Mouse (Mus musculus) C2C12 (cell line): ENCODE data around the gene Pigq.

Experiments
- CTCF ChIP-seq: IDR thresholded peaks from one replicate; pipeline ENCODE4 v1.5.1; 2011; ENCODE audit not compliant: control insufficient read depth, insufficient read depth, insufficient read length
- MYOD1 ChIP-seq: IDR thresholded peaks from one replicate; pipeline ENCODE4 v1.6.1; 2011; ENCODE audit warnings: low read depth; ENCODE audit not compliant: control insufficient read depth, insufficient read length
- USF1 ChIP-seq: IDR thresholded peaks from one replicate; pipeline ENCODE4 v1.6.1; 2011; ENCODE audit warnings: low read depth, mild to moderate bottlenecking, control low read depth, moderate library complexity

DNA sequence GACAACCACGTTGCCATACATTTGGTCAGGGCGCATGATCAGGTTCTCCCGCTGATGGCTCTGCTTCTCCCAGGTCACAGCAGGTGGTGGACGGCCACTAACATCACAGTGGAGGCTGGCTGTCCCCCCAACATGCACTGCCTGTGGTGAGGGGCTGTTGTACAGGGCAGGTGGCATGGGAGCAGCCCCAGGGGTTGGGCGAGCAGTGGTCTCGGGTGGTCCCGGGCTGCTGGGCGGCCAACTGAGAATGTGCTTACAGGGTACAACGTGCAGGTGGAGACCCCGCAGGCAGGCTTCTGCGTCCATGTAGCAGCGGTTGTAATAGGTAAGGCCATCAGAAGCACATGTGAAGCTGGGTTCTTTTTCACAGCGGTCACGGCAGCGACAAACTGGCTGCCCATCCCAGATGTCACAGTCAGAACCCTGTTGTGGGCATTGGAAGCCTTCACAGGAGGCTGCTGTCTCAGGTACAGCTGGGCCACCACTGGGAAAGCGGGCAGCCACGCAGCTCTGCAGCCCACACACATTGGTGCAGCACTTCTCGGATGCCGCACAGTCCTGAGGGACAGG lies 66.0 kb downstream of the Pigq start:
- no peak for TF ChIP-seq CTCF
- no peak for TF ChIP-seq USF1
- TF ChIP-seq MYOD1 = no peak
